Mouse (Mus musculus): Measurements from ENCODE around the gene Spdye4c. TPM values are rescaled to one million over a fixed set of nuclear protein-coding genes. Genes with fewer than 3 reads are reported as not detected.
A peak's percentile ranks its signal among the peaks of the same experiment; 100 is the strongest.

Gene Spdye4c
- total and polyA plus RNA-seq, 3 experiments = not detected

GRCm38 (mm10) chr2:128572726-128573624 is 18.0 kb upstream of the Spdye4c start (continued):
- TF ChIP-seq ZNF384 (IDR thresholded peaks at IDR 0.05; ENCODE audit: low read depth, low read length) = no peak
- no peak for TF ChIP-seq ETS1 (IDR thresholded peaks at IDR 0.05; ENCODE audit: low read depth, low read length)
- TF ChIP-seq POLR2AphosphoS2 (IDR thresholded peaks at IDR 0.05; ENCODE audit: low read length) = no peak
- peak; percentile 52 for TF ChIP-seq ZC3H11A (IDR thresholded peaks at IDR 0.05; ENCODE audit: low read depth, low read length)
- TF ChIP-seq GABPA (IDR thresholded peaks at IDR 0.05; ENCODE audit: low read depth, low read length) = no peak
- TF ChIP-seq NELFE (IDR thresholded peaks at IDR 0.05; ENCODE audit: low read depth, low read length) = no peak

DNA sequence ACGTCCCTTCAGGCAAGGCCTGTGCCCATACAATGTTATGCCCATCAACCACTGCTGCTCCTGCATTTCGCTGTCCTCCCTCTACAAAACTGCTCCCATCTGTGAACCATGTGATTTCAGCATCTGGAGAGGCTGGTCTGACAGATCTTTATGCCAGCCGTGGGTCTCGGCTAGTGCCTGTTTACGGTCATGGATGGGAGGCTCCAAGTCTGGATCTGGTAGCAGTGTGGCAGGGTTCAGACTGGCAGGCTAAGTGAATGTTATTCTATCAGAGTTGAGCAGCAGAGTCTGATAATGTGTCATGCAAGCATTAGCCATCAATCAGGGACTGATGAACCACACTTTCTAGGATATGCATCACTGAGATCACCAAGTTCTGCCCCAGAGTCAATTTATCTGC is 8.1 kb upstream of the Spdye4c start:
- no peak for TF ChIP-seq POLR2AphosphoS2 (IDR thresholded peaks at IDR 0.05; ENCODE audit: low read length)
- TF ChIP-seq RCOR1 (IDR thresholded peaks at IDR 0.05; ENCODE audit: low read depth, low read length) = no peak
- TF ChIP-seq MAX (IDR thresholded peaks at IDR 0.05; ENCODE audit: low read length) = no peak
- no peak for DNase-seq (ENCODE audit: low read depth, low spot score)

DNA sequence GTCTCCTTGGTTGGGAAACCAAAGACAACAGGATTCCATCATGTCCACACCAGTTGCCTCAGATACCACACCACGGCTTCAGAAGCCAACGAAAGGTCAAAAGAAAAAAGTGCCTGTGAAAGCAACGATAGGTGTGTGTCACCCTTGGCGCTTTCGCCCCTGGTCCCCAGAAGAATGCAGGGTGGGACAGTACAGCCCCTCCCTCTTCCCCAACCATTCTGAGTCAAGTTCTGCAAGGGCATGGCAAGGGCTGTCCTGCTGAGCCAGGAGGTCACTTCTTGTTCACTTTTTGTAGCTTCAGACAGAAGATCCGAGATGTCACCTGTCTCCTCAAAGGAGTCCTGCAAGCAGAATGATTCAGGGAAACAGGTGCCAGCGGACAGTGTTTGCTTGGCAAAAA is 1.3 kb downstream of the Spdye4c start:
- TF ChIP-seq ZC3H11A (IDR thresholded peaks at IDR 0.05; ENCODE audit: low read depth, low read length) (no peak), MAFK (IDR thresholded peaks at IDR 0.05; ENCODE audit: borderline replicate concordance, low read depth, low read length) (no peak), JUND (IDR thresholded peaks at IDR 0.05; ENCODE audit: low read depth, low read length) (no peak), POLR2AphosphoS2 (IDR thresholded peaks at IDR 0.05; ENCODE audit: low read length) (no peak), MAZ (IDR thresholded peaks at IDR 0.05; ENCODE audit: low read depth, low read length) (no peak), BHLHE40 (IDR thresholded peaks at IDR 0.05; ENCODE audit: borderline replicate concordance, low read depth, low read length) (no peak), RCOR1 (IDR thresholded peaks at IDR 0.05; ENCODE audit: low read depth, low read length) (no peak), SMC3 (IDR thresholded peaks at IDR 0.05; ENCODE audit: low read depth, low read length) (no peak), GABPA (IDR thresholded peaks at IDR 0.05; ENCODE audit: low read depth, low read length) (no peak), ZKSCAN1 (IDR thresholded peaks at IDR 0.05; ENCODE audit: low read depth, low read length) (no peak), SIN3A (IDR thresholded peaks at IDR 0.05; ENCODE audit: low read length) (no peak), NELFE (IDR thresholded peaks at IDR 0.05; ENCODE audit: low read depth, low read length) (no peak), ETS1 (IDR thresholded peaks at IDR 0.05; ENCODE audit: low read depth, low read length) (no peak), MAX (IDR thresholded peaks at IDR 0.05; ENCODE audit: low read length) (no peak), ELF1 (IDR thresholded peaks at IDR 0.05; ENCODE audit: low read depth, low read length) (no peak), TBP (IDR thresholded peaks at IDR 0.05; ENCODE audit: low read depth, low read length) (no peak), CTCF (IDR thresholded peaks at IDR 0.05 in 2 of 3, conservative IDR thresholded peaks at IDR 0.05 in 1 of 3; ENCODE audit: control insufficient read depth in 1 of 3, insufficient read depth in 1 of 3, low read depth in 2 of 3, low read length in 3 of 3, poor library complexity in 1 of 3, severe bottlenecking in 1 of 3) (no peak)
- H3K4me3 ChIP-seq (ENCODE audit: control insufficient read depth in 1 of 2, insufficient read depth in 1 of 2, low read depth in 2 of 2, low read length in 2 of 2) = no peak overlapping the region
- no peaks in the 10 kb centered on the region for H3K36me3 ChIP-seq (ENCODE audit: control insufficient read depth in 1 of 2, insufficient read depth in 2 of 2, low read length in 2 of 2)
- DNase-seq (ENCODE audit: low read depth, low spot score) = no peak
- no peaks in the 10 kb centered on the region for H3K9me3 ChIP-seq (replicated peaks; ENCODE audit: insufficient read depth, low read length)
- peaks cover 3 to 4% of the 10 kb centered on the region in 2 experiments; a peak in 3 of 4 replicates for H3K27me3 ChIP-seq (ENCODE audit: control insufficient read depth in 1 of 2, insufficient read depth in 2 of 2, low read length in 2 of 2)
- H3K4me1 ChIP-seq (ENCODE audit: control insufficient read depth in 1 of 2, insufficient read depth in 2 of 2, low read length in 2 of 2) = no peaks in the 10 kb centered on the region
- H3K79me2 ChIP-seq (ENCODE audit: control insufficient read depth, insufficient read depth, low read length, poor library complexity) = no peaks in the 10 kb centered on the region
- H3K9ac ChIP-seq (ENCODE audit: control insufficient read depth, low read depth, low read length, poor library complexity, severe bottlenecking) = no peak overlapping the region
- H3K27ac ChIP-seq (ENCODE audit: control insufficient read depth, low read depth, low read length) = no peak overlapping the region

More for the DNA sequence above, 8.1 kb upstream of the Spdye4c start:
- H3K9ac ChIP-seq (ENCODE audit: control insufficient read depth, low read depth, low read length, poor library complexity, severe bottlenecking) = no peak overlapping the region
- H3K4me3 ChIP-seq (ENCODE audit: control insufficient read depth in 1 of 2, insufficient read depth in 1 of 2, low read depth in 2 of 2, low read length in 2 of 2) = no peak overlapping the region
- peaks cover 2 to 12% of the 10 kb centered on the region in 2 experiments for H3K27me3 ChIP-seq (ENCODE audit: control insufficient read depth in 1 of 2, insufficient read depth in 2 of 2, low read length in 2 of 2)
- H3K4me1 ChIP-seq (ENCODE audit: control insufficient read depth in 1 of 2, insufficient read depth in 2 of 2, low read length in 2 of 2) = no peaks in the 10 kb centered on the region
- H3K79me2 ChIP-seq (ENCODE audit: control insufficient read depth, insufficient read depth, low read length, poor library complexity) = no peaks in the 10 kb centered on the region
- H3K36me3 ChIP-seq (ENCODE audit: control insufficient read depth in 1 of 2, insufficient read depth in 2 of 2, low read length in 2 of 2) = no peaks in the 10 kb centered on the region
- no peaks in the 10 kb centered on the region for H3K9me3 ChIP-seq (replicated peaks; ENCODE audit: insufficient read depth, low read length)
- H3K27ac ChIP-seq (ENCODE audit: control insufficient read depth, low read depth, low read length) = no peak overlapping the region
